Mouse (Mus musculus): ENCODE measurements around the gene Ankrd33b. TPM values are rescaled to one million over a fixed set of nuclear protein-coding genes. Genes with fewer than 3 reads are reported as not detected.

Gene Ankrd33b
- total and polyA plus RNA-seq, 3 experiments = 50.0 to 69.6 (median 60.3) TPM

GRCm38 (mm10) chr15:31268148-31268547 lies 99.4 kb downstream of the Ankrd33b start:
- Histone ChIP-seq H3K27ac (ENCODE audit: insufficient read depth, low read depth) (no peak overlapping the region), H3K9me3 (replicated peaks; ENCODE audit: low read length) (peaks cover 3% of the 10 kb centered on the region), H3K4me3 (replicated peaks in 1 of 3; ENCODE audit: low read depth in 2 of 3, low read length in 2 of 3, poor library complexity in 1 of 3) (no peak overlapping the region), H3K9ac (ENCODE audit: insufficient read depth, low read depth) (no peak overlapping the region), H3K4me2 (ENCODE audit: insufficient read depth, low read depth, poor library complexity, severe bottlenecking) (no peak overlapping the region), H3K4me1 (ENCODE audit: control insufficient read depth in 1 of 2, insufficient read depth in 2 of 2) (peaks cover 6 to 48% of the 10 kb centered on the region in 2 experiments), H3K36me3 (replicated peaks in 1 of 2; ENCODE audit: control insufficient read depth in 1 of 2, insufficient read depth in 1 of 2, low read length in 1 of 2) (peaks cover 3 to 55% of the 10 kb centered on the region in 2 experiments), H3K79me2 (replicated peaks; ENCODE audit: control insufficient read depth, extremely low read depth, insufficient read depth, poor library complexity, severe bottlenecking) (no peaks in the 10 kb centered on the region), H3K27me3 (replicated peaks) (no peaks in the 10 kb centered on the region)
- dilution Hi-C loops (cut with MboI; ENCODE audit: extremely low pct_ligation_motif_present, extremely low pct_unique_long_range_greater_than_20kb, low sequenced_read_pairs) = no loop called here
- DNase-seq (ENCODE audit: extremely low read depth) = no peak
- no peak for TF ChIP-seq MYC (IDR thresholded peaks at IDR 0.05; ENCODE audit: low read depth, low read length)
- no peak for TF ChIP-seq IRF4 (IDR thresholded peaks at IDR 0.05; ENCODE audit: low read depth, low read length)
- no peak for TF ChIP-seq USF2 (conservative IDR thresholded peaks at IDR 0.05; ENCODE audit: low read depth, low read length)
- TF ChIP-seq EP300 (IDR thresholded peaks at IDR 0.05; ENCODE audit: low read length) = no peak
- no peak for TF ChIP-seq ETS1 (conservative IDR thresholded peaks at IDR 0.05; ENCODE audit: low read depth, low read length)
- no peak for TF ChIP-seq PAX5 (IDR thresholded peaks at IDR 0.05; ENCODE audit: low read length)
- TF ChIP-seq TCF12 (IDR thresholded peaks at IDR 0.05; ENCODE audit: low read depth, low read length) = no peak
- no peak for TF ChIP-seq JUN (IDR thresholded peaks at IDR 0.05; ENCODE audit: insufficient read depth, low read depth, low read length)
- TF ChIP-seq GABPA (IDR thresholded peaks at IDR 0.05; ENCODE audit: insufficient replicate concordance, low read depth, low read length) = no peak
- TF ChIP-seq SMC3 (IDR thresholded peaks at IDR 0.05; ENCODE audit: low read depth, low read length) = no peak
- TF ChIP-seq SIN3A (IDR thresholded peaks at IDR 0.05; ENCODE audit: low read length) = no peak
- TF ChIP-seq MAX (IDR thresholded peaks at IDR 0.05; ENCODE audit: low read length) = no peak
- in situ Hi-C loops (cut with MboI; ENCODE audit: low pct_ligation_motif_present, low pct_unique_long_range_greater_than_20kb, low sequenced_read_pairs) = loop anchor here (10.0 to 25.0 kb wide), 2 partner anchors 113 to 456 kb away; no protein-coding TSS in a partner anchor

- H3K9me3 ChIP-seq (replicated peaks; ENCODE audit: low read length) = peaks cover 3% of the 10 kb centered on the region
- peak overlapping the region in 1 of 3 experiments; percentile 9 for H3K4me3 ChIP-seq (replicated peaks in 1 of 3; ENCODE audit: low read depth in 2 of 3, low read length in 2 of 3, poor library complexity in 1 of 3)
- H3K27ac ChIP-seq (ENCODE audit: insufficient read depth, low read depth) = no peak overlapping the region
- H3K36me3 ChIP-seq (replicated peaks in 1 of 2; ENCODE audit: control insufficient read depth in 1 of 2, insufficient read depth in 1 of 2, low read length in 1 of 2) = peaks cover 0 to 47% of the 10 kb centered on the region in 2 experiments
- in situ Hi-C loops (cut with MboI; ENCODE audit: low pct_ligation_motif_present, low pct_unique_long_range_greater_than_20kb, low sequenced_read_pairs) = loop anchor here (10.0 to 25.0 kb wide), 2 partner anchors 111 to 454 kb away; no protein-coding TSS in a partner anchor
- peaks cover 15 to 63% of the 10 kb centered on the region in 2 experiments for H3K4me1 ChIP-seq (ENCODE audit: control insufficient read depth in 1 of 2, insufficient read depth in 2 of 2)
- no peak overlapping the region for H3K4me2 ChIP-seq (ENCODE audit: insufficient read depth, low read depth, poor library complexity, severe bottlenecking)
- H3K9ac ChIP-seq (ENCODE audit: insufficient read depth, low read depth) = no peak overlapping the region
- H3K79me2 ChIP-seq (replicated peaks; ENCODE audit: control insufficient read depth, extremely low read depth, insufficient read depth, poor library complexity, severe bottlenecking) = no peaks in the 10 kb centered on the region
- dilution Hi-C loops (cut with MboI; ENCODE audit: extremely low pct_ligation_motif_present, extremely low pct_unique_long_range_greater_than_20kb, low sequenced_read_pairs) = no loop called here
- no peaks in the 10 kb centered on the region for H3K27me3 ChIP-seq (replicated peaks)
- peak; percentile 61 for DNase-seq (ENCODE audit: extremely low read depth)
- 0 out of 2 replicates have a peak, but pooled peaks have one; percentile 24 for TF ChIP-seq ETS1 (conservative IDR thresholded peaks at IDR 0.05; ENCODE audit: low read depth, low read length)
- peak; percentile 13; the same call in 1 of the 2 replicates for TF ChIP-seq TCF12 (IDR thresholded peaks at IDR 0.05; ENCODE audit: low read depth, low read length)
- TF ChIP-seq GABPA (IDR thresholded peaks at IDR 0.05; ENCODE audit: insufficient replicate concordance, low read depth, low read length) = no peak
Observed at GRCm38 (mm10) chr15:31265845-31266244, 101.7 kb downstream of the Ankrd33b start.

GRCm38 (mm10) chr15:31265404-31265803 lies 102.1 kb downstream of the Ankrd33b start:
- dilution Hi-C loops (cut with MboI; ENCODE audit: extremely low pct_ligation_motif_present, extremely low pct_unique_long_range_greater_than_20kb, low sequenced_read_pairs) = no loop called here
- peaks cover 3% of the 10 kb centered on the region for H3K9me3 ChIP-seq (replicated peaks; ENCODE audit: low read length)
- H3K36me3 ChIP-seq (replicated peaks in 1 of 2; ENCODE audit: control insufficient read depth in 1 of 2, insufficient read depth in 1 of 2, low read length in 1 of 2) = peaks cover 0 to 43% of the 10 kb centered on the region in 2 experiments
- TF ChIP-seq NRF1 (IDR thresholded peaks at IDR 0.05; ENCODE audit: low read depth, low read length) (no peak), SIN3A (IDR thresholded peaks at IDR 0.05; ENCODE audit: low read length) (no peak), BHLHE40 (IDR thresholded peaks at IDR 0.05; ENCODE audit: low read depth, low read length) (no peak), RAD21 (IDR thresholded peaks at IDR 0.05; ENCODE audit: low read depth, low read length) (no peak), ZMIZ1 (IDR thresholded peaks at IDR 0.05; ENCODE audit: low read depth, low read length) (no peak), ZC3H11A (IDR thresholded peaks at IDR 0.05; ENCODE audit: low read depth, low read length) (no peak), MEF2A (IDR thresholded peaks at IDR 0.05; ENCODE audit: borderline replicate concordance, low read depth, low read length) (no peak), ZKSCAN1 (IDR thresholded peaks at IDR 0.05; ENCODE audit: borderline replicate concordance, low read depth, low read length) (no peak), KAT2A (IDR thresholded peaks at IDR 0.05; ENCODE audit: insufficient replicate concordance, low read length) (no peak)
- H3K27ac ChIP-seq (ENCODE audit: insufficient read depth, low read depth) = no peak overlapping the region
- H3K79me2 ChIP-seq (replicated peaks; ENCODE audit: control insufficient read depth, extremely low read depth, insufficient read depth, poor library complexity, severe bottlenecking) = no peaks in the 10 kb centered on the region
- no peak overlapping the region for H3K4me2 ChIP-seq (ENCODE audit: insufficient read depth, low read depth, poor library complexity, severe bottlenecking)
- in situ Hi-C loops (cut with MboI; ENCODE audit: low pct_ligation_motif_present, low pct_unique_long_range_greater_than_20kb, low sequenced_read_pairs) = loop anchor here (10.0 to 25.0 kb wide), 2 partner anchors 111 to 453 kb away; no protein-coding TSS in a partner anchor
- H3K4me3 ChIP-seq (replicated peaks in 1 of 3; ENCODE audit: low read depth in 2 of 3, low read length in 2 of 3, poor library complexity in 1 of 3) = peak overlapping the region in 1 of 3 experiments; percentile 9
- no peak overlapping the region for H3K9ac ChIP-seq (ENCODE audit: insufficient read depth, low read depth)
- H3K27me3 ChIP-seq (replicated peaks) = no peaks in the 10 kb centered on the region
- no peak for DNase-seq (ENCODE audit: extremely low read depth)
- peaks cover 19 to 67% of the 10 kb centered on the region in 2 experiments for H3K4me1 ChIP-seq (ENCODE audit: control insufficient read depth in 1 of 2, insufficient read depth in 2 of 2)
